Mouse (Mus musculus) lung, postnatal 0 days (tissue): Measurements from ENCODE around the gene Hhex. TPM values are rescaled to one million over a fixed set of nuclear protein-coding genes. Genes with fewer than 3 reads are reported as not detected.

Experiments used
- ATAC-seq: fragments of 200-750 bp; cut with Nextera tagmentation; 2 replicates; pipeline ENCODE4 v1.8.0; 2017; ENCODE audit warnings: moderate library complexity
- DNase-seq: peaks from one replicate; pipeline ENCODE4 v3.0.0-alpha.2; 2016; ENCODE audit warnings: low spot score
- H3K27ac ChIP-seq: fragments of 300-500 bp; sonication (generic); 2 replicates; pipeline ENCODE4 v1.5.1; 2014; ENCODE audit warnings: antibody characterized with exemption, mild to moderate bottlenecking, low read length, mixed read lengths
- H3K27me3 ChIP-seq: fragments of 300-500 bp; sonication (generic); replicated peaks from 2 replicates; pipeline ENCODE4 v1.6.1; 2014; ENCODE audit warnings: low read length, mixed read lengths; ENCODE audit not compliant: insufficient read depth
- H3K36me3 ChIP-seq: fragments of 300-500 bp; sonication (generic); 2 replicates; pipeline ENCODE4 v1.6.1; 2014; ENCODE audit warnings: low read length, mixed read lengths; ENCODE audit not compliant: insufficient read depth
- H3K4me1 ChIP-seq: fragments of 300-500 bp; sonication (generic); 2 replicates; pipeline ENCODE4 v1.6.1; 2014; ENCODE audit warnings: antibody characterized with exemption, low read depth, low read length, mixed read lengths; ENCODE audit not compliant: insufficient read depth
- H3K4me2 ChIP-seq: fragments of 300-500 bp; sonication (generic); replicated peaks from 2 replicates; pipeline ENCODE4 v1.6.1; 2014; ENCODE audit warnings: low read depth, mild to moderate bottlenecking, low read length, moderate library complexity, mixed read lengths
- H3K4me3 ChIP-seq: fragments of 300-500 bp; sonication (generic); 2 replicates; pipeline ENCODE4 v1.5.1; 2014; ENCODE audit warnings: low read depth, low read length
- H3K9ac ChIP-seq: fragments of 300-500 bp; sonication (generic); replicated peaks from 2 replicates; pipeline ENCODE4 v1.6.1; 2014; ENCODE audit warnings: low read depth, mild to moderate bottlenecking
- H3K9me3 ChIP-seq: fragments of 300-500 bp; sonication (generic); 2 replicates; pipeline ENCODE4 v1.6.1; 2016; ENCODE audit warnings: low read length, mixed read lengths
- CTCF ChIP-seq: IDR thresholded peaks from 2 replicates; pipeline ENCODE4 v1.5.1; 2016; ENCODE audit warnings: antibody characterized with exemption, mild to moderate bottlenecking
- EP300 ChIP-seq: IDR thresholded peaks from 2 replicates; pipeline ENCODE4 v1.6.1; 2016; ENCODE audit warnings: antibody characterized with exemption, mild to moderate bottlenecking, control low read depth
- WGBS: fragments of 180-500 bp; shearing (Covaris S2); extraction: QIAGEN DNeasy Blood & Tissue Kit; methylation state at CpG from one replicate; pipeline ENCODE4 v1.1.7; 2014; 5-methylcytosine and 5-hydroxymethylcytosine counted together
- polyA plus RNA-seq: library from polyadenylated mRNA; unstranded; fragments of >200 nt; fragmentation: Nextera tagmentation; extraction: Ambion mirVana; gene quantifications from 2 replicates; pipeline ENCODE4 v1.2.1, GENCODE M21; 2015

Gene Hhex
- 23.4 and 30.6 TPM in 2 replicates for polyA plus RNA-seq

- Histone ChIP-seq H3K36me3 (no peaks in the 10 kb centered on the region), H3K27ac (peak within 1 kb of the TSS; percentile 91), H3K4me2 (peak within 1 kb of the TSS; percentile 88), H3K4me3 (peak within 1 kb of the TSS; percentile 72), H3K9me3 (no peaks in the 10 kb centered on the region), H3K9ac (peak within 1 kb of the TSS; percentile 62), H3K27me3 (peaks cover 33% of the 10 kb centered on the region; the same call in 1 of the 2 replicates), H3K4me1 (peaks cover 7% of the 10 kb centered on the region)
- TF ChIP-seq CTCF (peak; percentile 32), EP300 (no peak)
- ATAC-seq (peak; percentile 87), DNase-seq (peak; percentile 86)
- 1% methylated on average over 50 of the region's 79 CpGs for WGBS
Measured at GRCm38 (mm10) chr19:37434263-37434951, at the start of gene Hhex. Hhex (plus strand) TSS chr19:37434810.

GRCm38 (mm10) chr19:37386126-37386525 lies 48.5 kb upstream of the Hhex start:
- Histone ChIP-seq H3K27me3 (no peaks in the 10 kb centered on the region), H3K9me3 (no peaks in the 10 kb centered on the region), H3K4me2 (no peak overlapping the region), H3K4me1 (no peaks in the 10 kb centered on the region), H3K4me3 (no peak overlapping the region), H3K9ac (no peak overlapping the region), H3K27ac (no peak overlapping the region), H3K36me3 (no peaks in the 10 kb centered on the region)
- TF ChIP-seq CTCF, result no peak
- no peak for TF ChIP-seq EP300
- no peak for DNase-seq
- 50% methylated on average over 3 of the region's 3 CpGs for WGBS
- no peak for ATAC-seq

DNA sequence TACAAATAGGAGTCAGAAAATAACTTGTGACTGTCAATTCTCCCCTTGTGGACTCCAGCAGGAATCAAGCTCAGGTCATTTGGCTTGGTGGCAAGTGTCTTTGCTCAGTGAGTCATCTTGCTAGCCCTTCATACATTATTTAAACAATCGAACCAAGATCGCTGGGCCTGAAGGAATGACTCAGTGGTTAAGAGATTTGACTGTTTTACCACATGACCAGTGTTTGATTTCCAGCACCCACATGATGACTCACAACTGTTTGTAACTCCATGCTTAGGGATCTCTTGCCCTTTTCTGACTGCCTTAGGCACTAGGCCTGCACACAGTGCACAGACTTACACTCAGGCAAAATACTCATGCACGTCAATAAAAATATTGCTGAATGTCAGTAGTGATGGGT lies 42.7 kb upstream of the Hhex start:
- no peak overlapping the region for H3K4me3 ChIP-seq
- H3K4me1 ChIP-seq, result no peaks in the 10 kb centered on the region
- H3K9me3 ChIP-seq, result no peaks in the 10 kb centered on the region
- H3K27me3 ChIP-seq, result no peaks in the 10 kb centered on the region
- TF ChIP-seq EP300 (no peak), CTCF (no peak)
- 83% methylated on average over 3 of the region's 3 CpGs for WGBS
- DNase-seq, result no peak
- H3K4me2 ChIP-seq, result no peak overlapping the region
- H3K9ac ChIP-seq, result no peak overlapping the region
- ATAC-seq, result no peak
- H3K27ac ChIP-seq, result no peak overlapping the region
- H3K36me3 ChIP-seq, result no peaks in the 10 kb centered on the region

GRCm38 (mm10) chr19:37396279-37396678 lies 38.3 kb upstream of the Hhex start:
- Histone ChIP-seq H3K4me1 (no peaks in the 10 kb centered on the region), H3K4me2 (no peak overlapping the region), H3K36me3 (no peaks in the 10 kb centered on the region), H3K9me3 (no peaks in the 10 kb centered on the region), H3K27me3 (no peaks in the 10 kb centered on the region), H3K9ac (no peak overlapping the region), H3K27ac (no peak overlapping the region), H3K4me3 (no peak overlapping the region)
- no peak for ATAC-seq
- TF ChIP-seq EP300 (no peak), CTCF (no peak)
- 88% methylated on average over 3 of the region's 3 CpGs for WGBS
- no peak for DNase-seq

- Histone ChIP-seq H3K27me3 (no peaks in the 10 kb centered on the region), H3K36me3 (no peaks in the 10 kb centered on the region; the same call in 1 of the 2 replicates), H3K4me3 (no peak overlapping the region), H3K4me2 (no peak overlapping the region), H3K9ac (no peak overlapping the region), H3K27ac (no peak overlapping the region), H3K9me3 (no peaks in the 10 kb centered on the region), H3K4me1 (no peaks in the 10 kb centered on the region)
- WGBS, result 78% methylated on average over 6 of the region's 6 CpGs
- ATAC-seq (no peak), DNase-seq (no peak)
- no peak for TF ChIP-seq EP300
- TF ChIP-seq CTCF, result no peak
Measured at GRCm38 (mm10) chr19:37400936-37401335, 33.7 kb upstream of the Hhex start.

DNA sequence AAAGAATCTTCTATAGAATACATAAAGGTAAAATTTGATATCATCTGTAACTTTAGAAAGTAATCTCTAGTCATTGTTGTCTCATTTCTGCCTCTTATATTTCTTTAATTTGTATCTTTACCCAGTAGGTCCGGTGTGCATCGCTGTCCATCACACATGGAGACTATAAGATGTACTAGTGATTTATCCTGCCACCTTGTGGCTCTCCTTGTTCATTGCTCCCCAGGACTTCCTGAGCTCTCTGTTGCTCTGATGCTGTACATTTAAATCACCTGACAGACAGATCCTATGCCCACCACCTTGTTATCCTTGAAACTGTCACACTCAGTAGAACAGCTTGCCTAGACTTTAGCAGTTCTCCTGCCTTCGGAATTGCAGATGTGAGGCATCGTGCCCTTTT lies 16.3 kb upstream of the Hhex start:
- Histone ChIP-seq H3K9ac (no peak overlapping the region), H3K9me3 (no peaks in the 10 kb centered on the region), H3K4me1 (no peaks in the 10 kb centered on the region), H3K4me3 (no peak overlapping the region), H3K27ac (no peak overlapping the region), H3K27me3 (no peaks in the 10 kb centered on the region), H3K4me2 (no peak overlapping the region), H3K36me3 (no peaks in the 10 kb centered on the region)
- peak; percentile 71 for TF ChIP-seq CTCF
- no peak for TF ChIP-seq EP300
- ATAC-seq, result no peak
- WGBS, result 85% methylated on average over 4 of the region's 4 CpGs
- DNase-seq, result peak; percentile 48
